Mouse (Mus musculus) cerebellum, postnatal 4 days (tissue): Measurements from ENCODE around the gene Camk2n1.
"Not testable (repeated sequence)": the region's sequence is repeated elsewhere in the genome, so short reads cannot be mapped to it uniquely, and the experiment has no call there.

Experiments used
- DNase-seq, 2 experiments: peaks; one replicate each; pipeline ENCODE4 v3.0.0; 2022; ENCODE audit warnings: low spot score in 2 of 2, mixed read lengths in 1 of 2

Camk2n1 gene

DNA sequence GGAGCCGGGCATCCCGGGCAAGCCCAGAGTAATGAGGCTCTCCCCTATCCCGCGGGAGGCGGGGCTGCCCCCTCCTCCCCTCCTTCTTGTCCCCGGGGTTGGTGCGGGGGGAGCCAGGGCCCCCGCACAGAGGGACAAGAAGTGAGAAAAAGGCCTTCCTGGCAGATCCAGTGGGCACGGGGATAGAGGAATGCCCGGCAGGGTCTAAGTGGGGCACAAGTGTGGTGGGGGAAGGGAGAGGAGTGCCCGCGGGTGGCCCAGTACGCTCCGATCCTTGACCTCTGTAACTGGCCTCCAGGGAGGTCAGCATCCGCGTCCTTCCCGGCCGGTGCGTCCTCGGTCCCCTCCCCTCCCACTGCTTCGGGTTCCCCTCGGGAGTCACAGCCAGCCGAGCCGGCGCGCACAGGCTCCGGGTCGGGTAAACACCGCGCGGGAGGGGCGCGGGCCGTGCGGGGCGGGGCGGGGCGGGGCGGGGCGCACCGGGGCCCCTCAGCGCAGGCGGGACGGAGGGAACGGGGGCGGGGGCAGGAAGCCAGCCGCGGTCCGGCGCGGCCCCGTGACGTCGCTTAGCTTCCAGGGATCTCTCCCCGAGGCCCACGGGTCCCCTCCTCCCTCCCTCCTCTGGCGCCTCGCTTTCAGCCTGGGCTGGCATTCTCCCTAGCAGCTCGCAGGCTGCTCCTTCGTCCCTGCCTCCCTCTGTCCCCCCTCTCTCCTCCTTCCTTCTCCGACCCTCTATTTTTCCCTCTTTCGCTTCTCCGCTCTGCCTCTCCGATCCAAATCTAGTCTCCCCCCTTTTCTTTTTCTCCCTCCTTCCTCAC is at the start of gene Camk2n1:
Gene Camk2n1 (plus strand): TSS at position 562 of the 818 bp plus-strand sequence.
- DNase-seq: peak in 1 of 2 experiments; percentile 71

- no peak for DNase-seq
These were observed 49.3 kb upstream of the Camk2n1 start for GRCm38 (mm10) chr4:138404806-138405205.

GRCm38 (mm10) chr4:138407479-138408194 is 46.5 kb upstream of the Camk2n1 start:
- no peak for DNase-seq

DNA sequence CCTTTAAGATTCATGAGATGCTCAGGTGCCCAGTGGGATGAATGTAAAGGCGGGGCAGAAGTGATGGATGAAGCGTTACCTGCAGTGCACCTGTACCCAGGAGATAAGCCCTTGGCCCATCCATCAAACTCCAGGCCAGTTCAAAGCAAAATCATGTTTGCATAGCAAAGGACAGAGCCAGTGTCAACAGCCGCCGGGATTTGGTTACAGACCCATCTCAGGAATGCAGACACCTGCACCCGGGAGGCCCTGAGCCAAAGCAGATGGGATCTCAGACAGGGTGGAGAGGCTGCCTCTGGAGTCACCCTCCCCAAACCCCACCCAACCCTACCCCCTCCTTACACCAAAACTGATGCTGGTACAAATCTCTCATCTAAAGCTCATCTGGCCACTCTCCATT is 43.1 kb upstream of the Camk2n1 start:
- no peak for DNase-seq

DNA sequence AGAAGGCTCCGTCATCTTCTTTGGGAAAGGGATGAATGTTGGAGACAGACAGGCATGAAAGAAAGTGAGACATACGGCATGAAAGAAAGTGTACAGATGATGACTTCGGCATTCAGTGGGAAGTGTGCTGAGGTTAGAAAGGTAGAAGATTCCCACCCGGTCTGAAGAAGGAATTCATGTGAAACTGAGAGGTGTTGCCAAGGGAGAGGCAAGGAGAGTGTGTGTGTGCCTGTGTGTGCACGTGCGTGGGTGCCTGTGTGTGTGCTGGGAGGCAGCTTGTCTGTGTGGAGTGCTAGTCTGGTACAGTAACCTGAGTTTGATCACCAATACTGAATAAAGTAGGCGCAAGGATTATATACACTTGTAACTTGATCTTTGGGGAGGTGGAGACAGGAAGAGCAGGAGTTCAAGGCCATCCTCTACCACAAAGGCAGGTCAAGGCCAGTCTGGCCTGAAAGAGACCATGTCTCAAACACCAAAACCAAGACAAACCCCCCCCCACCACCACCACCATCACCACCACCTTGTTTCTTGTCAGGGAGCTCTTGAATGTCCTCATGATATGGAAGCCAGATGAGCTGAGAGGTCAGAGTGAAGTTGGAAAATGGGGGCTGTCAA is 42.5 kb upstream of the Camk2n1 start:
- DNase-seq: no peak

GRCm38 (mm10) chr4:138414725-138415124 is 39.4 kb upstream of the Camk2n1 start:
- peak in 1 of 2 experiments; percentile 19 for DNase-seq

DNA sequence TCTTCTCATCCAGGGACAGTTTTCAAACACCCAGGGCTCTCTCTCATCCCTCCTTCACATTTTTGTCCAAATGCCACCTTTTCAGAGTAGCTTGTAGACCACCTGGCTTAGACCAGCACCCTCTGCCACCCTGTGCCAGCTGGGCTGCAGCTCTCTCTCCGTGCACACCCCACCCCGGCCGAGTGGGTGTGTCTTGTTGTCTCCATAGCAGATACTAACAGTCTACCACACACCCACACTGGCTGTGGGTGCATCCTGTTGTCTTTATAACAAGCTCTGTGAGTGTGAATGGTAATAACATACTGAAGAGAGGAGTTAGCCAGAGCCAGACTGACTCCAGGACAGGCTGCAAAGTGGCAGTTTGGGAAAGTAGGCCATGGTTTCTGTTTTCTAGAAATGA is 38.1 kb upstream of the Camk2n1 start:
- no peak for DNase-seq

- DNase-seq: no peak
These were observed 37.7 kb upstream of the Camk2n1 start for GRCm38 (mm10) chr4:138416414-138416813.

DNA sequence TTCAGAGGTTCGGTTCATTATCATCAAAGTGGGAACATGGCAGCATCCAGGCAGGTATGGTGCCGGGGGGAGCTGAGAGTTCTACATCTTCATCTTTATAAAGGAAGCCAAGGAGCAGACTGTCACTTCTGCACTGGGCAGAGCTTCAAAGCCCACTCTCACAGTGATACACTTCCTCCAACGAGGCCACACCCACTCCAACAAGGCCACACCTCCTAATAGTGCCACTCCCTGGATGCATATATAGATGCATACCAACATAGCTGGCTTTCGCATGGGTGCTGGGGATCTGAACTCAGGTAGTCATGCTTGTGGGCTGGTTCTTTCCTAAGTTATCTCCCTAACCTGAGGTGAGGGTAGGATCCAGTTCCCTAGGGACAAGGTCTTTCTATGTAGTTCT is 36.2 kb upstream of the Camk2n1 start:
- no peak for DNase-seq

GRCm38 (mm10) chr4:138418340-138418957 is 35.7 kb upstream of the Camk2n1 start:
- no peak for DNase-seq

GRCm38 (mm10) chr4:138425028-138425427 is 29.1 kb upstream of the Camk2n1 start:
- DNase-seq: no peak

DNA sequence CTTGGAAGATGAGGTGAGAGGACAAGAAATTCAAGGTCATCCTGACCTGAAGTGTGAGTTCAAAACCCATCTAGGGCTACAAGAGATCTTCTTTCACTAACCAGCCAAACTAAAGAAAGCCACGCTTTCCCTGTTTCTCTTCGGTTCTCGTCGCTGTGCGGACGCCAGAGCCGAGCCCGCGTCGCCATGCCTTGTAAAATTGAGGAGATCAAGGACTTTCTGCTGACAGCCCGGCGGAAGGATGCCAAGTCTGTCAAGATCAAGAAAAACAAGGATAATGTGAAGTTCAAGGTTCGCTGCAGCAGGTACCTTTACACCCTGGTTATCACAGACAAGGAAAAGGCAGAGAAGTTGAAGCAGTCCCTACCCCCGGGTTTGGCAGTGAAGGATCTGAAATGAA is 28.5 kb upstream of the Camk2n1 start:
- DNase-seq: not testable (repeated sequence)

- peak; percentile 84 to 89 for DNase-seq
These were observed 27.1 kb upstream of the Camk2n1 start for GRCm38 (mm10) chr4:138426778-138427705.

DNA sequence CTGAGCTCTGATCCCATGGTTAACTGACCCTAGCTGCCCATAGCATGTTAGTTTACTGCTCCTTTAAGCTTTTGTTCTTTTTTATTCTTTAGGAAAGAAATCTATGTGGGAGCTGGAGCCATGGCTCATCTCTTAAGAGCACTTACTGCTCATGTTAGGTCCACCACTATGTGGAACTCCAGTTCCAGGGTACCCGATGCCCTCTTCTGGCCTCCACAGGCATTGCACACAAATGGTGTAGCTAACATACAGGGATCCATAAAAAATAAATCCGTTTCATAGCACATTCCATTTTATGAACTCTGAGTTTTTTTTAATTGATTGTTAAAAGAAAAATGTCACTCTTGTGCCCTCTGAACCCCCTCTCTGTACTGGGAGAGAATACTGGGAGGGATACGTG is 24.3 kb upstream of the Camk2n1 start:
- peak in 1 of 2 experiments; percentile 58 for DNase-seq

- DNase-seq: no peak
These were observed 22.8 kb upstream of the Camk2n1 start for GRCm38 (mm10) chr4:138431340-138431739.

DNA sequence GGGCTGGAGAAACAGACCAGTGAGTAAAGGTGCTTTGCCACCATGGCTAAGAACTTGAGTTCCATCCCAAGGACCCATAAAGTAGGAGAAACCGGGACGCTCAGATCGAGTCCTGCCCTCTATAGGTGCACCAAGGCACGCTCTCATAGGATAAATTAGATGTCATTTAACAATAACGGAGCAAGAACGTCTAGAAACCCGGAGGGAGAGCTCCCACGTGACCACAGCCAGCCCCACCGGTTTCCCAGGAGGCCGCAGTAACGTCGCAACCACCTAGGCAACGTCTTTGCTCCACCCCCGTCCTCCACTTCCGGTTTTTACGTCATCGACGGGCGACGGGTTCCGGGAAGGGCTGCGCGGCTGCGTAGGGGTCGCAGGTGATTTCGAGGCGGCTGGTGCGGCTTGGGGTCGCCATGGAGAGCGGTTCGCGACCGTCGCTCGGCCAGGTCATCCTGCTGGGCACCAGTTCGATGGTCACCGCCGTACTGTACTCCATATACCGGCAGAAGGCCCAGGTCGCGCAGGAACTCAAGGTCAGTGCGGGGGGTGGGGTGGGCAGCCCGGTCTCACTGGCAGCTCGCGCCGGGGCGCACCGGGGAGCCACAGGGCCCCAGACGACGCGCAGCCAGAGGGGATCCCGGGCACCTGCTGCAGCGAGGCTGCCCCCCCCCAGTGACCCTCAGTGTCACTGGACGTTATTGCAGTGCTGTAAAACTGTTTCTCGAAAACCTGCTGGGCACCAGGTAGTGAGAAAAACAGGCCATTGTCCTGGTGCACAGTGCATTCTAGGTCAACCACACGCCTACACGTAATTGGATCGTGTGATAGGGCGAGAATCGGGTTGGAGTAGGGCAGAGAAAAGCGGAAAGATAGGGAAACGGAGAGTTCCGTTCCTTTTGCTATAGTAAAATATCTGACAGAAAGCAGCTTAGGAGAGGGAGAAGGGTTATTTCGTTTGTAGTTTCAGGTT is 19.5 kb upstream of the Camk2n1 start, which contains the start of gene Mul1:
Gene Mul1 (plus strand): TSS at position 325 of the 970 bp plus-strand sequence.
- DNase-seq: peak; percentile 93 to 95

DNA sequence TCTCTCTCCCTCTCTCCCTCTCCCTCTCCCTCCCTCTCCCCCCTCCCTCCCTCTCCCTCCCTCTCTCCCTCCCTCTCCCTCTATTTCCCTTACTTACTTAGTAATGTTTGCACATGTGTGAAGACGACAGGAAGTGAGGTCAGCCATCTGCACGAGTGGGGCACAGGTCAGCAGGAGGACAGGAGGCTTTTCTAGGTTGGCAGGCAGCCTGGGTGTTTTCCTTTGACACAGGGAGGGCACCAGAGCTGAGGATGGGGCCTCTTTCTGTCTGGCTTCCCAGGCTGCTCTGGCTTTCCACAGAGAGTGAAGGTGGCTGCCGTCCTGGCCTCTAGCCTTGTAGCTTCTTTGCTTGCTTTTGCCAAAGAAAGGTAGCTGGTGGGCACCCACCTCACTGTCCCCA is 14.1 kb upstream of the Camk2n1 start:
- no peak for DNase-seq

DNA sequence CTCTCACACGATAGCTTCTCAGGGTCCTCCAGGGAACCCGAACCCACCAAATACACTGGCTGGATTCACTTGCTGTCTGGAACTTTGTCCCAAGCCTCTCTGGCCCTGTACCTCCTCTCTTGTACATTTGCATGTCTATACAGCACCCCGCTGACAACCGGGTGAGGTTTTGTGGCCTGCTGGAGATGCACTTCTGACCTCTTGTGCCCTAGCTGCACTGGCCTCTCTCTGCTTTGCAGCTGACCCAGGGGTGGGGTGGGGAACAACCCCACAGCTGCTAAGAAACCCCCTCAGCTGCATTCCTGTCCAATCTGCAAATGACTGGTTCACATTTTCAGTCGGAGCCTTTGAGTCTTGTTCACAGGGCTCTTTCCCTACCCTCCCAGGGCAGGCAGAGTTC is 9.2 kb upstream of the Camk2n1 start:
- DNase-seq: no peak

DNA sequence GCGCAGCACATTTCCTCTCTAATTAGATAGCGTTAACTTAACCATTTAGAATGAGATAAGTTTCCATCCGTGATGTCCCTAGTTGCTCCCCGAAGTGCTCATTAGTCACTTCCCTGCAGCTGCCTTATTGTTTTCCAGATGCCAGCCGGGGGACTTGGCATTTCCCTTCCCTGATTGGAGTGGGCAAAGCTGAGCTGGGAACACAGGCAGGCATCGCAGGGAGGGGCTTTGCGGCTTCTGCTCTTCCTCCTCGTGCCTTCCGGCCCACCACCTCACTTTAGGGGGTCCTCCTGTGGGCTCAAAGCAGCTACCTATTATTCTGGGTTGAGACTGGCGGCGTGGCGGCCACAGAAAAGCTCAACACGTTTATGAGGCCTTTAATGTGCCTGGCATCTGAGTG is 7.1 kb upstream of the Camk2n1 start:
- no peak for DNase-seq

- peak; percentile 93 to 97 for DNase-seq
These were observed 6.7 kb upstream of the Camk2n1 start for GRCm38 (mm10) chr4:138447387-138447786.
